Mouse (Mus musculus) cerebellum, postnatal 10 days (tissue): Measurements from ENCODE around the gene Syna.
A peak's percentile ranks its signal among the peaks of the same experiment; 100 is the strongest.

Experiments used
- DNase-seq, 2 experiments: peaks; one replicate each; pipeline ENCODE4 v3.0.0; 2021; ENCODE audit warnings: mixed read lengths in 2 of 2

Gene Syna

GRCm38 (mm10) chr5:134525971-134526711, 33.8 kb downstream of the Syna start:
- peak; percentile 61 to 74 for DNase-seq

- DNase-seq: no peak
These were observed 36.2 kb downstream of the Syna start for GRCm38 (mm10) chr5:134523728-134524127.

GRCm38 (mm10) chr5:134522524-134522923, 37.4 kb downstream of the Syna start:
- no peak for DNase-seq

- DNase-seq: no peak
These were observed 38.2 kb downstream of the Syna start for GRCm38 (mm10) chr5:134521806-134522205.

GRCm38 (mm10) chr5:134521131-134521530, 38.8 kb downstream of the Syna start:
- no peak for DNase-seq

GRCm38 (mm10) chr5:134520120-134520519, 39.9 kb downstream of the Syna start:
- no peak for DNase-seq

GRCm38 (mm10) chr5:134519471-134519870, 40.5 kb downstream of the Syna start:
- DNase-seq: no peak

GRCm38 (mm10) chr5:134512086-134512485, 47.9 kb downstream of the Syna start:
- peak; percentile 40 to 62 for DNase-seq

GRCm38 (mm10) chr5:134510266-134510665, 49.7 kb downstream of the Syna start:
- no peak for DNase-seq

- no peak for DNase-seq
These were observed 51.0 kb downstream of the Syna start for GRCm38 (mm10) chr5:134508965-134509364.
